Mouse (Mus musculus) gastrocnemius, postnatal 10 days (tissue): Measurements from ENCODE around the gene Mecom. TPM values are rescaled to one million over a fixed set of nuclear protein-coding genes. Genes with fewer than 3 reads are reported as not detected.

Experiments
- DNase-seq: peaks from one replicate; pipeline ENCODE4 v3.0.0; 2021; ENCODE audit warnings: mixed read lengths
- total RNA-seq, 2 experiments: library from RNA; stranded (reverse); gene quantifications; 2 replicates each; pipeline ENCODE4 v1.2.3; 2021

Gene Mecom
- total RNA-seq, 2 experiments from 2014 or later, result 10.1 to 14.5 TPM

GRCm38 (mm10) chr3:30483006-30483684, 64.7 kb downstream of the Mecom start:
- DNase-seq, result no peak

- no peak for DNase-seq
These were observed 66.1 kb downstream of the Mecom start for GRCm38 (mm10) chr3:30481682-30482081.

GRCm38 (mm10) chr3:30480551-30480950, 67.3 kb downstream of the Mecom start:
- no peak for DNase-seq

DNA sequence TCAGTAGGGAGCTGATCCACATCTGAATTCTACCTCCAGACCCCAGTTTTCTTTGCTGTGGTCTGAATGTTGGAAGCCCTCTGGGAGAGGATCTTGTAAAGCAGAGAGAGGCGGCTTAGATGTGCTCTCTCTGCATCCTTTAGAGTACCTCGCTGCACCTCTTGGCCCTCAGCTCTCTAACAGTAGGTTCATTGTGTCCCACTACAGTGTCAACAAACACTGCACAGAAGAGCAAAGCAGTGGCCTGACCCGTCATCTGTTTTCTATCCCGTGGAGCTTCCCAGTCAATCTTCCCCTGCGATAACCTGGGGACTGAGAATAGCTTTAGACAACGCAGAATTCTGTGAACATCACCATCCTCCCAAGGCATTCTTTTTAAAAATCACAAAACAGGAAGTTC, 69.6 kb downstream of the Mecom start:
- DNase-seq, result no peak

GRCm38 (mm10) chr3:30477008-30477407, 70.8 kb downstream of the Mecom start:
- no peak for DNase-seq

DNA sequence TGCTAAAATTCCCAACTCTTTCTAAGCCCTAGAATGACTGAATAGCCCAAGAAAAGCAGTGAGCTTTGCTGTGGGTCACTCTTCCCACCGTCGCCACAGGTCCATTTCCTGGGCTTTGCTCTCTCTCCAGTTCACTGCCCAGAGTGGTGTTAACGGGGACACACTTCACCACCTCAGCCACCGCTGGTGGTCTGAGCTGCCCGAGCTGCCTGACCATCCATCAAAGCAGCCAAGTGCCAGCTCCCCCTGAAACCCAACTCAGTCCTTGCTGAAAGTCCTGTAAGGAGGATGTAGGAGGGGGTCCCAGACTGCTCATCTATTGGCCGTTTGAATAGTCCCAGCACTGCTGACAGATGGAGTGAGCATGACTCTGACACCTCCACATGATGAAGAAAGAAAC, 72.2 kb downstream of the Mecom start:
- no peak for DNase-seq

DNA sequence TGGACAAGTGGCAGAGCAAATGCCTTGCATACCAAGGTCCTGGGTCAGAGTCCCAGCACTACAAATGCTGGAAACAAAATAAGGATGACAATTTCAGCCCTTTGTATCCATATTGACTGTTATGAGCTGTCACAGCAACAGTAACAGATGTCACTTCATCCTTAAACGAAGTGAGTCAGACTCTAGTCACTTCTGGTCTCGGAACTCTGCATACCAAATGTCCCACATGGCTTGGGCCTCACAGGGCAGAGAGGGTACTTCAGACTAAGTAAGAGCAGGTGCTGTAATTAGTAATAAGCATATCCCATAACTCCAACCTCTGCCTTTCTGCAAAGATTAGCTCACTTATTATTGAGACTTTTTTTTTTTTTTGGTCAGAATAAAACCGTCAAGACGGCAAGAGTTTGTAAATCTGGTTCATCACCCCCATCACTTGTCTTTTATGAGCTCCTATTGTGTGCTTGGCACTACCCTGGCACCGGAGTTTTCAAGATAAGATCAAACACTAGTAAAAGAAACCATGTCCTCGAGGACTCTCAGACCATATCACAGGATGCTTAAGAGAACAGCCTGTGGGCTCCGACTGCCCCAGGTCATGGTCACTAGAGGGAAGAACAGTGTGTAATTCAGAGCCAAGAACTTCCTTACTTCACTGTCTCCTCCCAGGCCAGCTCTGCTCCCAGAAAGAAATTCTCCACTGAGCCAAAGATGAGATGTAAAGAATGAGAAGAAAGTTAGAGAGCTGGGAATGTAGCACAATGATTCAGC, 79.6 kb downstream of the Mecom start:
- no peak for DNase-seq

DNA sequence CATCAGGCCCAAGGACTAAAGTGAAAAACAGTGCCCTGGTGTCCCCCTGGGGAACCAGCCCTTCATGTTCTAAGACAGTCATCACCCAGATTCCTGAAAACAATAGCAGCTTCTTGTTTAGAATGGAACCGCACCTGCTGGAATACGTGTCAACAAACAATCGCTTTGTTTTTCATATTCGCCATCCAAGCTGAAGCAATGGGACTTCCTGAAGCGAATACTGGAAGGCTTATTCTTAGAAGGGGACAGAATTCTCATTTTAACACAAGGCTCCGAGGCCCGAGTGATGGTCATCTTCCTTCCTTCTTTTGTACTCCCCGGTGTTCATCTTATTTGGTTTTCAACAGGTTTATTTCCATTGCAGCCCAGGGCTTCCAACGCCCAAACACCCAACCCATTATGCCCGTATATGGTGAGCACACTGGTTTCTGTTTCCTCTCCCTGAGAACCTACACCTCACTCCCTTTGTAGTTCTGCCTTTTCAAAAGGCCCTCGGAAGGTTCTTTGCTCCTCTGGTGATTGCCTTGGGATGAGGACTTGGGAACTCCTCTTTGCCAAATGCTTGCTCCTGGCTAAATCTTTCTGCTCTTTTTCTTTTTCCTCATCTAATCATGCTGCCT, 81.7 kb downstream of the Mecom start:
- DNase-seq, result no peak

DNA sequence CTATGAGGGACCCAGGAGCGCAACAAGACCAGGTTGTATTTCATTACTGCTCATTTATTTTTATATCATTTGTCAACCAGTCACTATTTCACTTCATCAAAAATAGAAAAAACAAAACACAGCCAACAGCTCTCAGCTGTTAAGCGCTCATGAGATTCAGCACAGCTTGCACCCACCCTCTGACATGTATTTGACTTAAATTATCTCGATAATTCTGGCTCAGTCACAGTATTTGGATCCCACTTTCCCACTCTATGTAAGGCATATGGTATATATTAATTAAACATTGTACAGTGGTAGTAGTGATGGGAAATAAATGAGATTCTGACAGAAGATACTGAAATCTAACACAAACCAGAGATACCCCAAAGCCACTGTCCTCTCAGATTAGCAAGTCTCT, 83.3 kb downstream of the Mecom start:
- DNase-seq, result no peak

GRCm38 (mm10) chr3:30461831-30462230, 86.0 kb downstream of the Mecom start:
- no peak for DNase-seq

DNA sequence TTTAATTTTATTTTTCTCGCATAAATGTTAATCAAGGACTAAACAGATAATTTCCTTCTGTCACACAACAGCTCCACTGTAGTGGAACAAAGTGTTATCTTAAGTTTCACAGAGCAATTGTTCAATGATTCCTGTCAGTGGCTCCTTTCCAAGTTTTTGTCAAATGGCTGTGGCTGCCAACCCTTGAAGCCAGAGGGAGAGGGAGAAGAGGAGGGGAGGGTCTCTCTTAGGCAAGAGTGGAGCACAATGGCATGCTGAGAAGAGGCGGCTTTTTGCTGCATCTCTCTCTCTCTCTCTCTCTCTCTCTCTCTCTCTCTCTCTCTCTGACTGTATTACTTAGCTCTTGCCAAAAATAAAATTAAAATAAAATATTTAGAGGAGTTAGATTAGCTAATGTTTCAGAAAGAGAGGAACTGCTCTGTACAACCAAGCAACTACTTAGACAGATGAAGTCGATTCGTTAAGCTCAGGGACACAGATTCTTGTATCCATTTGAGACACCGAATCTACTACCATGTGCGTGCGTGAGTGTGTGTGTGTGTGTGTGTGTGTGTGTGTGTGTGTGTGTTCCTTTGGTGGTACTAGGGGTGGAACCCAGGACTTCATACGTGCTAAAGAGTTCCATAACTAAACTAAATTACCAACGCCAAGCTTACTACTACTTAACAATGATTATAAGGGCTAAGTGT, 86.8 kb downstream of the Mecom start:
- no peak for DNase-seq

GRCm38 (mm10) chr3:30459626-30460025, 88.2 kb downstream of the Mecom start:
- no peak for DNase-seq

DNA sequence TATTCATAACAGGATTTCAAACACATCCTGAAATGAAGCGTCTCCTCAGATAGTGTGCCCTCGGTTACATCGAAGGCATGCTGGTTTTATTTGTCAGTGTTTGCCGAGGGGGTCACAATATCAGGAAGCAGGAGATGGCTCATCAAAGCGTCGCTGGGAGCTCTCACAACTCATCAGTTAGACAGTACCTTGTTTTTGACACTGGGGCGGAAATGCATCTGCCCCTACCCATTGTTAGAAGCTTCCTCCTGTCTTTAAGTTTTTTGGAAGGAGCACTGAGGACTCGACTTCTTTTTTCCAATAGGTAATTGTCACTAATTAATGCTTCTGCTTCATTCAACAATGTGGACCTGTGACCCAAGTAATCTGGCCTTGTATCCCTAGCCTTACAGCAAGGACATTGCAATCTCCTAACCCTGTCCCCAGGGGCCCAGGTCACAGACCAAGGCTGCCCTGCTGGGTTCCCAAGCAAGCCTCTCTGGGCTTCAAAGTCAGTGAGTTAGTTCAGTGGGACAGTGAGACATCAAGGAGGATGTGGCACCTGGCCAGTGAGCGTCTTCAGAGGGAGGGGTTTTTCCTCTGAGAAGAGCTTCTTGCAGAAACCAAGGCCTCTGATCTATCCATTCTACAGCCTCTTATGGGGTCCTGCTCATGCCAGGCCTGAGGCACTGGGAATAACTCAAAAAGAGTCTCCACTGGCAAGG, 89.7 kb downstream of the Mecom start:
- no peak for DNase-seq

DNA sequence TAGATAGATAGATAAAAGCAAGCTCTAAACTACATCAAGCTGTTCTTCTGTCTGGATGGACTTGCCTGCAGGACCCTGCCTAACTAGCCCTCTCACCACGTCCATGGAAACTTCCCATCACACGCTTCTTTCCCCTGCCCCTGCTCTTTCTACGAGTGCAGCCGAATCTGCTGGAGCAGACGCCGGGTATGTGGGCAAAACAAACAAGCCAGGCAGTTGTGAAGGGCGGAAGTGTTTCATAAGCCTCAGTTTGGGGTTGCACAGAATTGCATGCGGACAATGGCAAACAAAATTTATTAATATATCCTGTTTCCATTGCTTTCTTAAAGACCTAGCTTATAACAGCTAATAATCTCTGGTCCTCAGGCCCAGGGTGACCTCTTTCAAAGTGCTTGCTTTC, 91.9 kb downstream of the Mecom start:
- no peak for DNase-seq

GRCm38 (mm10) chr3:30453546-30454455, 94.0 kb downstream of the Mecom start:
- DNase-seq, result no peak

DNA sequence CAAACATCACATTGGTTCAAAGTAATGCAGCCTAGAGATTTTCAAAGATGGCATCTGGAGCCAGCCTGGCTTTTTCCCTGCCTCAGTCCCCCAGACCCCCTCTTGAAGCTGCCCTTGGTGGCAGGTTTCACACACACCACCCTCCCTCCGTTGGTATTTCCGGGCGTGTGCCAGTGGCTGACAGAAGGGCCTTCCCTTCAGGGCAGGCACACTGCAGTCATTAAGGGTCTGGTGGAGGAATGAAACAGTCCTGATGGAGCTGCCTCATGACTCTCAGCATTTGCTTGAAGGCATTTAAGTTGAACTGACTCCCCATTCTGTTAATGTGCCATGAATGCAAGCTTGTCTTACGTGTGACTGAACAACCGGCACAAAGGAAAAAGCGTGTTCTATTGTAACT, 94.8 kb downstream of the Mecom start:
- no peak for DNase-seq

- no peak for DNase-seq
These were observed 95.3 kb downstream of the Mecom start for GRCm38 (mm10) chr3:30452511-30452910.

DNA sequence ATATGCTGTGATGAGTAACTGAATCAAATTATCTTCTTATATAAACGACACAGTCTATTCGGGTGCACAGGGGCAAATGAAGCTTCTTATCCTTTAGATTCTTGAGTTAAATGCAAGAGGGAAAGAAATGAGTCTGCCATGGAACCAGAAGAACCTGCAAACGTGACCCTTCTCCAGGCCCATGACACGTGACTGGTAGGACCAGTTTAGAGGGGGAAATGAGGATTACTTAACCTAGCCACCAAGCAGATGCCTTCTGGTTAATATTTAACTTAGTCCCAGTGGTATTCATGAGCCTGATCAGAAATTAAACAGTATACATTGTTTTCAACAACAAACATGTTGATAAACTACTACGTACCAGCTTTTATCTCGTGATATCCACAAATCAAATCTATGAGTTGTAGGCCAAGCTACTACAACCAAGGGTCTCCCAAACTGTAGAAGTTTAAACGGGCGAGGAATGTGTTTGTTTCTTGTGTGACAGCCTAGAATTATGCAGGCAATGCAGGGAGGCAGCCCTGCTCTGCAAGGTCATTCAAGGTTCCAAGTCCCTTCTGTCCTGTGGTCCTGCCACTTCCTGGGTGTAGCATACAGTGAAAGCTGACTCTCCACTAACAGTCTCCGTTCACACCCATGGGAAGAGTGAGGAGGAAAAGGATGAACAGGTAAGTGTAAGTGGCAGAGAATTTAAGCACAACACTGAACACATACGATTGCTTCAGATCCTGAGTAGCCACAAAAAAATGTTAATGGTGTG, 97.4 kb downstream of the Mecom start:
- DNase-seq, result no peak

DNA sequence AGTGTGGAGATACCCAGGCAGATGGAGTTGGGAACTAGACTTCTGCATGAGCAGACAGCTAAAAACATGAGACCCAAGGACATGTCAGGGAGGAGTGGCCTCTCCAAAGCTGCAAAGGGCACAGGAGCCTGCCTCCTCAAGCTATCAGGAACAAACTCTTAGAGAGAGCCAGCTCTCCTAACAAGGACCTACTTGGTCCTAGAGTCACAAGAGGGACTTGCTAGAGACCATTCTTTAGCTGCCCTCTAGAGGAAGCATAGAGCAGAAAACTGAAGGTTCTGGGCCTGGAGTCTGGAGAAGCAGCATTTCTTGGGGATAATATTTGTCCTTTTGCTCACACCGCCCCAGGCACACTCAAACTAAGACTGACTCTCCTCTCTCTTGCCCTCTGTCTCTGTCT, 99.2 kb downstream of the Mecom start:
- DNase-seq, result no peak

DNA sequence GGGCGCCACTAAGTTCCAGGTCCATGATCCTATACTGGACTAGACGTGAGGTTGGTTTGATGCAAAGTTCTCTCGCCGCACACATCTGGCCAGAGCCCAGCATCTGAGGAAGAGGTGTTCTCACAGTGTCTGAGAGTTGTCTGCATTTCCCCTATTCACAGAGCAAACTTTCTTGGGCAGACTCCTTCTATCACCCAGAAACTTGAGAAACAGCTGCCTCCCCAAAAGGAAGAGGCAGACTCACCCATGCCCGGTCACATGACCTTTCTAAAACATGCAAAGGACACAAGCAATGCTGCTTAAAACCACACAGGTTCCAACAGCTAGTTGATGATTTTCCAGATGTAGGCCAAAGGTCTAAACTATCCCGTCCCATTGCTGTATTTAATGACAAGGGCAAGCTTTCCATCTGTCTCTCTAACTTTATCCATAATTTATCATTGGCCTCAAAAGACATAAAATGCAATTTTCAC, 101.8 kb downstream of the Mecom start:
- no peak for DNase-seq
